Mouse (Mus musculus): ENCODE measurements around the gene Acta2.

Acta2 gene

DNA sequence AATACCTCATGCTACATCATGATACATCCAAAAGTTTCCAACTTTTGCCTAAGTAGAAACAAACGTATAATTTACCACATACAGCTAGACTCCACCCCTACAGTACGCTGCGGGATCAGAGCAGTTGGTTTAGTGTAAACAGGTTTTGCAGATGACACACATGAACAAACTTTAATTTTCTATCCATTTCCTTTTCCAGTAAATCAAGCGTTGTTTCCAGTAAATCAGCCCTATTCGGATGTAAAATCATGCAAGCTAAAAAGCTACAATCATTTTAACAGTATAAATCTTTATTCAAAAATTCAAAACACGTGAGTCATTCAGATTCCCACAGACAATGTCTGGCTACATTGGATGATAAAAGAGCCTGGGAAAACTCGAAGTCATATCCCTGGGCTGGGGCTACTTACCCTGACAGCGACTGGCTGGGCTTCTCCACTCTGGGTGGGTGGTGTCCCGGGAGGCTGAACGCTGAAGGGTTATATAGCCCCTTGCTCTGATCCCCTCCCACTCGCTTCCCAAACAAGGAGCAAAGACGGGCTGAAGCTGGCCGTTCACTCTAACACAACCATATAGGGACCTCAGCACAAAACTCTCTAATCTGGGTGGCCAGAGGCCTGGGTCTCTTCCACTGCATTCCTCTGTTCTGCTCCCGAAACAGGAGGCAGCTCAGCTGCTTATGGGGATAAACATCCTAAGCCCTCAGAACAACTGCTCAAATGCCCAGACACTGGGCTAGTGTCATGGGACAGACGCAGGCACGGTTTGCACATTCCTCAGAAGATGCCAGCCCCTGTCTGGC lies at the start of gene Acta2:
TSS of gene Acta2 (minus strand) at position 711 of the 802 bp plus-strand sequence.
- no peak for DNase-seq

DNA sequence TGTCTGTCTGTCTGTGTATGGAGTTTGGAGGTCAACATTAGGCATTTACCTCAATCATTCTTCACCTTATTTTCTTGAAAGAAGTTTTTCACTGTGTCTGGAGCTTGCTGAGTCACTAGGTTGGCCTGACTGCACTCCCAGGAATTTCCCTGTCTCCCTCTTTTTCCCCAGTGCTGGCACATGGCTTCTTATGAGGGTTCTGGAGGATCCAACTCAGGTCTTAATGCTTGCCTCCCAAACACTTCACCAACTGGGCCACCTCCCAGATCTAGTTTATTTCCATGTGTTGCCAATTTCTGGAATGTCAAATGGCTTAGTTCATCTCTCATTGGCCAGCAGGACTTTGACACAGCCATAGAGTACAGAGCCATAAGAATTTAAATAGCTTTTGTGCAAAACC lies 49.5 kb upstream of the Acta2 start:
- DNase-seq, result no peak

DNA sequence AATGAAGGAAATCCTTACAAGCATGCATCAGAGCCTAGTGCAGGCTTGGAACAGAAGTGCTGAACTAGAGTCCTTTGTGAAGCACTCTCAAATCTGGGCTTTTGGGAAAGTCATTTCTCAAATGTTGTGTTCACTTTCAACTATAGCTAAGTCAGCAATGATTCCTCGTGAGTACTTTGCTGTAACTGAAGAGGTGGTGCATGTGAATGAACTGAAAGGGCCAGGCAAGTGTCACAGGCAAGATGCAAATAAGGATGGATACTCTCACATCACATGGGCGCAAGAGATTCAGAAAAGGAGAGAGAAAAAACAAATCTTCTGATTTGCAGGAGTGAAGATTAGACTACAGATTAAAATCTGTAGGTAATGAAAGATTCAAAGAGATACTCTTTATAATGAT lies 45.0 kb upstream of the Acta2 start:
- no peak for DNase-seq

- peak; percentile 48 for DNase-seq
Measured at GRCm38 (mm10) chr19:34299229-34299628, 43.8 kb upstream of the Acta2 start.

- DNase-seq, result no peak
Measured at GRCm38 (mm10) chr19:34298531-34298930, 43.1 kb upstream of the Acta2 start.

DNA sequence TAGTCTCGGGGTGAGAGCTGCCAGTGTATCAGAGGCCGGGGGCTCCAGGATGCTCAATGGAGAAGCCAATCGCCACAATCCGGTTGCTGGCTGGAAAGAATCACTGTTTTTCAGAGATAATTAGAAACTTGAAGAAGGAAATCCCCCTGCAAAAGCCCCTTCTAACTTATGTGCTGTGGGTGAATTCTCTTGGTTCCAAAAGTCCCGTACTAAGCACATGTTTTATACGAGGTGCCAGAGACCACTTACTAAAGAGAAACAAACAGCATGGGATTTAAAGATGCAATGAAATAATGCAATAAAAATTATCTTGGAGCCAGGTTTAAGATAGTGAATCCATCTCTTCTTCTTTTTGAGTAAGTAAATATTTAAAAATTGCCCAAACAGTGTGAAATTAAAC lies 40.1 kb upstream of the Acta2 start:
- DNase-seq, result no peak

- no peak for DNase-seq
Measured at GRCm38 (mm10) chr19:34293376-34293947, 38.1 kb upstream of the Acta2 start.

DNA sequence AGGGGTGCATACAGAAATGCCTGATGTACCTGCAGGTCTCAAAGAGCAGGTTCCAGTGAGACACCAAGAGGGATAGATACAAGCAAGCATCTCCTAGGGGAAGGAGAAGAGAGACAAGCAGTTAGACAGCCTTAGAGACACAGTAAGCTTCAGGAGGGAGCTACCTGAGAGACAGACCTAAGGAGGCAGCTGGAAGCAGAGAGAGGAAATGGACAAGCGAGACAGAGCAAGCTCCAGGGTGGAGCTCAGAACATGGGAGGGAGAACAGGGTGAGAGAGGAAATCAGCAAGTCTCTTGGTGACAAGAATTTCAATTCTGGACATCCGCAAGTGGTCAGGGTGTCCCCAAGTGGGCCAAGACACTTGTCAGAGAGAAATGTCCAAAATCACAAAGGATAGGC lies 37.3 kb upstream of the Acta2 start:
- no peak for DNase-seq

DNA sequence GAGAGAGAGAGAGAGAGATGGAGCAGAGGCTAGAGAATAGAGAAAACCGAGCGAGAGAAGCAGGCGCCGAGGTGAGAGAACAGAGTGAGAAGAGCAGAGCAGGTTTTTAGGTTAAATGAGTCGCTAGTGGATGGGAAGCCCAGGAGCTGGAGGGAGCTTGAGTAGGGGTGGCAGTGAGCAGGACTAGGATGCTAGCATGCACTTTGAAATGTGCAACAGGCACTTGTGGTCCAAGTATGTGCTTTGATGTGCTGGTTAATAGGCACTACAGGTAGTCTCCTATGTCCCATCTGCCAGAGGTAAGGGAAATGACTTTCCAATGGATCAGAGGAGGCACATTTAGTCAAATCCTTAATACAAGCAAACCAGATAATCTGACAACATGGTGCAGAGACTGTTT lies 36.6 kb upstream of the Acta2 start:
- no peak for DNase-seq

- DNase-seq, result no peak
Measured at GRCm38 (mm10) chr19:34291379-34291778, 36.0 kb upstream of the Acta2 start.

DNA sequence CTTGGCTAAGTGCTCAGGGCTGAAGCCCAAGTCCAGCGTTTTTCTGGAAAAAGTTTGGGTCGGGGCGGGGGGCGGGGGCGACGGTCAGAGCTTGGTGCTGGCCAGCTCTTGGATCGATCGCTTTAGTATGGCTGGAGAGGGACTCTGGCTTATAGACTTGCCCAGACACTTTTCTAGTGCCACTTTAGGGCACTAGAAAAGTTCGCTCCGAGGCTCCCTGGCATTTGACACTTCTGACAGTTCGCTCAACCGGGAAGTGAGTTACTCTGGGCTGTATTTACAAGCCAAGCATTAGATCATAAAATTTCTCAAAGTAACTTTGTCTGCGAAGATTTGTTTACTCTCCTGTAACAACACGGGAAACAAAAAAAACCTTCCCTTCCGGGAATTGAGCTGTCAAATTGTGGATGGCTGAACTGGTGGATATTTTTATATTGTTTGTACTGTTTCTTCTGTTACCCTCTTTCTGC lies 35.5 kb upstream of the Acta2 start:
- peak; percentile 44 for DNase-seq

DNA sequence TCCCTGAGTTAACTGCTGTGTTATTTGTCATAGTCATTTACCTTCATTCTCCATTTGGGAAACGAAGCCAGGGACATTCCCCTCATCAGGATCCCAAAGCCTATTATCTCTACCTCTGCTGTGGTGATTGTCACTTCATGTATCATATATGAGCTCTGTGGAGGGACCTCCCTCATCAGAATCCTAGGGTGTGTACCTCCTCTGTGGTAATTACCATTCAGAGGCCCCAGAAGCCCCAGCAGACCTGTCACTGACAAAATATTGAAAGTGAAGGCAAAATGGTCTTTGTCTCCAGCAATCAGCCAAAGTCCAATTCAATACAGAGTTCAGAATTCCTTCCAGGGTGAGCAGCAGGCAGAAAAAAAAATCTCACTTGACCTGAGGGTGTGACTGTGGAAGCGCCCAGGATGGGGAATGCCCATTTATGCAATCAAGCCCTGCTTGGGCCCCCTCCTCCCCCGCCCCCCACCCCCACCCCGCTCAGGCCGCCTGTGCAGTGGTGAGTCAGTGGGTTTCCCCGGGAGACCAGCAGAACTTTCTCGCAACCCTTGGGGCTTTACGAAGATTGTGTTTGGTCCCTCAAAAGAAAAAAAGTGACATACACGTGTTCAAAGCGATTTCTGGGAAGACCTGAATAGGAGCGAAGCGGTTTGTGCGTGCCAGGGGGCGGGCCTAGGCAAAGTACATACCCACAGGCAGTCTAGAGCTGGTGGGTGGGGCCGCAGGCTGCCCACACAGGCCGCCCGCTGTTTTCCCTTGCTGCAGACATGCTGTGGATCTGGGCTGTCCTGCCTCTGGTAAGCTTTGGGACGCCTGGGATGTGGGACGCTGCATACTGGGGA lies 34.8 kb upstream of the Acta2 start, which contains the start of gene Fas:
TSS of gene Fas (plus strand) at position 719 of the 842 bp plus-strand sequence.
- DNase-seq, result peak; percentile 89

GRCm38 (mm10) chr19:34288696-34289095 lies 33.3 kb upstream of the Acta2 start:
- DNase-seq, result no peak

DNA sequence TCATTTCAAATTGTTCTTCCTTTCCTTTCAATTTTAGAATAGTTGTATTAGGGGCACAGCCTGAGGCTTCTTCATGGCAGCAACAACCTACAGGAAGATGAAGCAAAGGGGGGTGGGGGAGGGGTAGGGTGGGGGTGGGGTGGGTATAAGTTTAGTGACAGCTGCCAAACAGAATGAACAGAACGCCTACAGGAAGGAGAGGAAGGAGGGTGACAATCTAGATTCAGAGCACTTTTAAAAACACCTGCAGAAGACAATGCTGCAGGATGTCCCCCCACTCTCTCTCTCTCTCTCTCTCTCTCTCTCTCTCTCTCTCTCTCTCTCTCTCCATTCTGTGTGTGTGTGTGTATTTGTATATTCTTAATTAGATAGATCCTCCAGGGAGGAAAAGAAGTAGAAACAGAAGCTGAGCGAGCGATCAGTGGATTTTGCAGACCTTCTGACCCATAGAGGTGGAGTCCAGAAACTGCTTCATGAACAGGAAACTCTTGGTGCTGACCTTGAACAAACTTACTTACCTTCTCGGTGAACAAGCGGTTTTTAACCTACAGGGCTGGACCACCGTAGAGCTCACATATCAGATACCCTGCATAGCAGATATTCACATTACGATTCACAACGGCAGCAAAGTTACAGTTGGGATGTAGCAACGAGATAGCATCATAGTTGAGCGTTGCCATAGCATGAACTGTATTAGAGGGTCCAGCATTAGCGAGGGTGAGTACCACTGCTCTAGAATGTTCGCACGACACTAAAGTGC lies 32.4 kb upstream of the Acta2 start:
- DNase-seq, result peak; percentile 35

GRCm38 (mm10) chr19:34287221-34287620 lies 31.8 kb upstream of the Acta2 start:
- no peak for DNase-seq

DNA sequence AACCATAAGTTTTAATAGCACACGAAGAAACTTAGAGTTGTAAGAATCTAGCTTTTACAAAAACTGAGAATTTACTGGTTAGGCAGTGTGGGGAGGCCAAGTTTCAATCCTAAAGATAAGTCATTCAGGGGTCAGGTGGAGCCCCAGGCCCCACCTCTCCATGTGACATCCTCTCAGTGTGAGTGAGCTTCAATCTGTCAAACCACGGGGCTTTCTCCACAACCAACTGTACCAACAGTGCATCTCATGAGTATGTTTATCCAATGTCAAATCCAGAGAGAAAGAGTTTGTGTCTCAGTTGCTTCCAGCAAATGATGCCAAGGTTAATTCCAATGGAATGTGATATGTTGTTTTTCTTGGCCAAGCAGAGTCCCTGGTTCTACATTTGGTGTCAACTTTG lies 29.4 kb upstream of the Acta2 start:
- DNase-seq, result no peak

DNA sequence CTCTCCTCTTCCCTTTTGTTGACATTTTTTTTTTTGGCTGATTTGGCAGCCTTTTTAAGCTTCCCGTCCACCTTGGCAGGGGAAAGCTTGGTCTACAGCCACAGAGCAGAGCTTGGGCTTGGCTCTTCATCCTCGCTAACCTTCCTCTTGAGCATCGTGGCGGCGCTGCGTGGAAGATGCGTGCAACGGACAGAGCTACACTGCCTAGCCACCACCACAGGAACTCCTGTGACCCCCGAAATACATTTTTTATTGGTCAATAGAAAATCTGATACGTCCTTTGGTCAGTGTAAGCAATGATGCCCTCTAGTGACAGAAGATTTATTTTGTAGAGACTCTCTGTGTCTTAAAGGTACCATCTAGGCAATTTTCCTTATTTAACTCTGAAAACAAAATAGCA lies 29.0 kb upstream of the Acta2 start:
- DNase-seq, result no peak

- DNase-seq, result no peak
Measured at GRCm38 (mm10) chr19:34283614-34284013, 28.2 kb upstream of the Acta2 start.

GRCm38 (mm10) chr19:34278078-34278477 lies 22.7 kb upstream of the Acta2 start:
- no peak for DNase-seq

- DNase-seq, result no peak
Measured at GRCm38 (mm10) chr19:34273073-34273472, 17.7 kb upstream of the Acta2 start.

DNA sequence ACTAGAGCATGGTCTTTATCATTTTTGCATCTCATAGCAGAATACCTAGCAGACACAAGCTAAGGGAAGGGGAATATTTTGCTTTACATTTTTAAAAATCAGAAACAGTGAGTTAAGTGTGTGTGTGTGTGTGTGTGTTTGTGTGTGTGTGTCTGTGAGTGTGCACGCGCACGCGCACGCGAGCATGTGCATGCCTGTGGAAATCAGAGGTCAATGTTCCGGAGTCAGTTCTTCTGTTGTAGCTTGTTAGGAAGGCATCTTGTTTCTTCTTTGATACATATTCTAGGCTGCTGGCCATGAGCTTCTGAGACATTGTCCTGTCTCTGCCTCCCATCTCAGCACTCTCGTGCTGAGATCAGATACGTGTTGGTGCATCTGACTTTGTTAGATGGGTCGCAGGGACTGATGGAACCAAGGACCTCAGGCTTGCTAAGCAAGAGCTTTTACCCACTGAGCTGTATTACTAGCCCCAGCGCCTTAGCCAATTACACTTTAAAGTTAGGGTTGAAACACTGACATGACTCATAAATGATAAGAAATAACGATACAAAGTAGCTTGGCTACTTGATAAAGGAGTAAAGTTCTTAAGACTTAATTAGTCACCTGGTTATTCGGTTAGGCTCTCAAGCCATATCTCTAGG lies 15.6 kb upstream of the Acta2 start:
- DNase-seq, result no peak

DNA sequence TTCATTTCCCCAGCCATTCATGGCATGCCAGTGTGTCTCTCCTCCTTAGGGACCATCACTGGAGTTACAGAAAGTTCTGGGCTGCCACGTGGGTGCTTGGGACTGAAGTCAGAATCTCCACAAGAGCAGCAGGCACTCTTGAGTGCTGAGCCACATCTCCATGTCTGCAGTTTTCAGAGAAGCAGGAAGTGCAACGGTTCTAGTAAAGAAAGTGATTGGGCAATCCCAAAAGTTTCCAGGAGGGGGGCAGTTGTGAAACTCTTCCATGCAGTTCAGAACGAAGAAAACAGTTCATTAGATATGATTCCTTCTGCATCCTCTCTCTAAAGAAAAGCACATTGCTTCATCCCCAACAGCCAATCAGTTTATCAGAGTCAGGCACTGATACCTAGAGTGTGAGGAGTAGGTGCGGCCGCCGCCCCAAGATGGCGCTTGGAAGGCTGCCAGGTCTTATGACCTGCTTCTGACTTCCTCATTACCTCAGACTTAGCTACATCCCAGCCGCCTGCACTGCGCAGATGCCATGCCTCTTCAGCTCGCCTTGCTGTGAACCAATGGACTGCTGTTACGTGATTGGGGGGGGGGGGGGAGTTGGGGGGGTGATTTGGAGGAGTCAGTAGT lies 14.8 kb upstream of the Acta2 start:
- DNase-seq, result no peak
